Mouse (Mus musculus) cerebellum, adult 2 months (tissue): ENCODE measurements around the gene Ushbp1.

Source experiments
- CTCF ChIP-seq: fragments of 200-500 bp; IDR thresholded peaks from 2 replicates; pipeline ENCODE4 v1.5.1; 2011; ENCODE audit warnings: low read depth, mild to moderate bottlenecking, control low read depth, low read length, moderate library complexity, borderline replicate concordance; ENCODE audit not compliant: insufficient read depth
- POLR2A ChIP-seq: fragments of 200-500 bp; IDR thresholded peaks from 2 replicates; pipeline ENCODE4 v1.6.1; 2011; ENCODE audit warnings: low read length, control low read depth, borderline replicate concordance; ENCODE audit not compliant: insufficient read depth

- TF ChIP-seq POLR2A (no peak), CTCF (no peak)
Measured at GRCm38 (mm10) chr8:71445096-71445495, 49.5 kb upstream of the Ushbp1 start.
